Mouse (Mus musculus) kidney, postnatal 0 days (tissue): ENCODE data around the gene Polr1a. TPM values are rescaled to one million over a fixed set of nuclear protein-coding genes. Genes with fewer than 3 reads are reported as not detected.

ENCODE experiments used
- ATAC-seq: fragments of 200-750 bp; cut with Nextera tagmentation; replicated peaks from 2 replicates; pipeline ENCODE4 v1.8.0; 2017; ENCODE audit warnings: low read depth, moderate number of reproducible peaks, moderate TSS enrichment, moderate library complexity; ENCODE audit not compliant: low FRiP score
- DNase-seq: peaks from one replicate; pipeline ENCODE4 v3.0.0-alpha.2; 2016; ENCODE audit warnings: low spot score
- H3K27ac ChIP-seq: fragments of 300-500 bp; sonication (generic); 2 replicates; pipeline ENCODE4 v1.5.1; 2014; ENCODE audit warnings: mild to moderate bottlenecking
- H3K27me3 ChIP-seq: fragments of 300-500 bp; sonication (generic); 2 replicates; pipeline ENCODE4 v1.6.1; 2014; ENCODE audit warnings: low read length, mixed read lengths; ENCODE audit not compliant: insufficient read depth
- H3K36me3 ChIP-seq: fragments of 300-500 bp; sonication (generic); 2 replicates; pipeline ENCODE4 v1.6.1; 2014; ENCODE audit warnings: low read length, mixed read lengths; ENCODE audit not compliant: insufficient read depth
- H3K4me1 ChIP-seq: fragments of 300-500 bp; sonication (generic); replicated peaks from 2 replicates; pipeline ENCODE4 v1.6.1; 2014; ENCODE audit warnings: antibody characterized with exemption, low read length, mixed read lengths; ENCODE audit not compliant: insufficient read depth
- H3K4me2 ChIP-seq: fragments of 300-500 bp; sonication (generic); 2 replicates; pipeline ENCODE4 v1.6.1; 2014; ENCODE audit warnings: mild to moderate bottlenecking, low read length, moderate library complexity, mixed read lengths
- H3K4me3 ChIP-seq: fragments of 300-500 bp; sonication (generic); replicated peaks from 2 replicates; pipeline ENCODE4 v1.5.1; 2014; ENCODE audit warnings: low read depth, low read length
- H3K9ac ChIP-seq: fragments of 300-500 bp; sonication (generic); 2 replicates; pipeline ENCODE4 v1.6.1; 2014; ENCODE audit warnings: low read depth, low read length
- H3K9me3 ChIP-seq: fragments of 300-500 bp; sonication (generic); replicated peaks from 2 replicates; pipeline ENCODE4 v1.6.1; 2016; ENCODE audit warnings: low read length, inconsistent platforms, mixed read lengths
- CTCF ChIP-seq: IDR thresholded peaks from 2 replicates; pipeline ENCODE4 v1.5.1; 2016; ENCODE audit warnings: antibody characterized with exemption, low read depth, mild to moderate bottlenecking, moderate library complexity
- WGBS: fragments of 180-500 bp; shearing (Covaris S2); extraction: QIAGEN DNeasy Blood & Tissue Kit; methylation state at CpG from one replicate; pipeline ENCODE4 v1.1.7; 2014; 5-methylcytosine and 5-hydroxymethylcytosine counted together
- polyA plus RNA-seq: library from polyadenylated mRNA; unstranded; fragments of >200 nt; fragmentation: Nextera tagmentation; extraction: Ambion mirVana; gene quantifications from 2 replicates; pipeline ENCODE4 v1.2.1, GENCODE M21; 2015

Gene Polr1a
- polyA plus RNA-seq, 1 experiment from 2014 or later, result 17.5 TPM

DNA sequence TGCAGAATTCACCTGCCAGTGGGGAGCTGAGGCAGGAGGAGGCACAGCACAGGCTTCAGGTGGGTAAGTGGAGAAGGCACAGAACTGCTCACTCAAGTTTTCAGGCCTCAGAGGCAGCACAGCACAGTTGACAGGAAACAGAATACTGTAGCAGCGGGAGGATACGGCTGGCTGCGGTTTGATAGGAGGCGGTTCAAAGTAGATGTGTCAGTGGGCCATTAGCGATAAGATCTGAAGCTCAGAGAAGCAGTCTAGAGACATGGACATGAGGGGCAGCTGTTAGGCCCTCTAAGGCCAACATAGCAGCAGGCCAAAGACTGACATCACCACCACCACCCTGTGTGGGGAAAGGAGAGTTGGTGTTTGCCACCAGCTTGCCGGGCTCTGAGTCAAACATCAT lies 53.9 kb downstream of the Polr1a start:
- Histone ChIP-seq H3K9me3 (no peaks in the 10 kb centered on the region), H3K27ac (no peak overlapping the region), H3K4me2 (no peak overlapping the region), H3K36me3 (peaks cover 13% of the 10 kb centered on the region), H3K9ac (no peak overlapping the region), H3K4me3 (no peak overlapping the region), H3K27me3 (no peaks in the 10 kb centered on the region), H3K4me1 (no peaks in the 10 kb centered on the region)
- DNase-seq (no peak), ATAC-seq (no peak)
- no peak for TF ChIP-seq CTCF
- WGBS, result 91% methylated on average over 6 of the region's 6 CpGs

DNA sequence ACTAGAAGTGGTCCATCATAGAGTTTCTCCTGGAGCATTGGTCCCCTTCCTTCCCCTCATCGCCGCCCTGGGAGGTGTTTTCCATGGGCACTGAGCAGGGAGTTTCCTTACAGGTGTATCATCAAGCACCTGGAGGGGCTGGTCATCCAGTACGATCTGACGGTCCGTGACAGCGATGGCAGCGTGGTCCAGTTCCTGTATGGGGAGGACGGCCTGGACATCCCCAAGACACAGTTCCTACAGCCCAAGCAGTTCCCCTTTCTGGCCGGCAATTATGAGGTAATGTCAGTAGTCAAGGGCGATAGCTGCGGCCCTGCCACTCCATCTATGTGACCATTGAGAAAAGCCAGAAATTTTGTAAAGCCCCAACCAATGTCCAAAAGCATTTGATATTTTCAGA lies 54.7 kb downstream of the Polr1a start:
- Histone ChIP-seq H3K4me2 (no peak overlapping the region), H3K4me3 (no peak overlapping the region), H3K27ac (no peak overlapping the region), H3K9me3 (no peaks in the 10 kb centered on the region), H3K36me3 (peaks cover 16% of the 10 kb centered on the region), H3K9ac (no peak overlapping the region), H3K4me1 (no peaks in the 10 kb centered on the region), H3K27me3 (no peaks in the 10 kb centered on the region)
- no peak for ATAC-seq
- DNase-seq, result no peak
- 93% methylated on average over 11 of the region's 11 CpGs for whole genome bisulfite sequencing
- TF ChIP-seq CTCF, result no peak

- no peaks in the 10 kb centered on the region for H3K27me3 ChIP-seq
- TF ChIP-seq CTCF, result no peak
- no peak overlapping the region for H3K4me2 ChIP-seq
- no peak for ATAC-seq
- peaks cover 20% of the 10 kb centered on the region for H3K36me3 ChIP-seq
- no peak overlapping the region for H3K4me3 ChIP-seq
- no peaks in the 10 kb centered on the region for H3K9me3 ChIP-seq
- H3K27ac ChIP-seq, result no peak overlapping the region
- no peak overlapping the region for H3K9ac ChIP-seq
- 84% methylated on average over 5 of the region's 5 CpGs for WGBS
- no peak for DNase-seq
- no peaks in the 10 kb centered on the region for H3K4me1 ChIP-seq
Measured at GRCm38 (mm10) chr6:71966683-71967303, 57.9 kb downstream of the Polr1a start.

DNA sequence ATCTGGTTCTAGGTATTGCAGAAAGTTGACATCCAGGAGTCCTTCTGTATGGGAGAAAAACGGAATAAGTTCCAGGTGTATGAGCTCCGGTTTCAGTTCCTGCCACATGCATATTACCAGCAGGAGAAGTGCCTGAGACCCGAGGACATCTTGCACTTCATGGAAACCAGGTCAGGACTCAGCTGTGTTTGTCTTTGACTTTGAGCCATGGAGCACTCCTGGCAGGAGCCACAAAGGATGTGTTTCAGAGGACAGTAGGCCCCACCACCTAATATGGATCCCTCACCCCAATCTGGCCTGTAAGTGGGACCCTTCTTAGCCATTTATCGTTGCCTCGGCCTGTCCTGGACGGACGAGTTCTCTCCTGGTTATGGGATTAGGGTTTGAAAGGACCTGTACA lies 59.0 kb downstream of the Polr1a start:
- DNase-seq, result no peak
- H3K4me3 ChIP-seq, result no peak overlapping the region
- no peak overlapping the region for H3K27ac ChIP-seq
- 86% methylated on average over 7 of the region's 7 CpGs for WGBS
- H3K9me3 ChIP-seq, result no peaks in the 10 kb centered on the region
- no peak for ATAC-seq
- H3K4me2 ChIP-seq, result no peak overlapping the region
- H3K9ac ChIP-seq, result no peak overlapping the region
- H3K4me1 ChIP-seq, result no peaks in the 10 kb centered on the region
- peaks cover 29% of the 10 kb centered on the region for H3K36me3 ChIP-seq
- TF ChIP-seq CTCF, result no peak
- H3K27me3 ChIP-seq, result no peaks in the 10 kb centered on the region

GRCm38 (mm10) chr6:71969459-71969858 lies 60.6 kb downstream of the Polr1a start:
- Histone ChIP-seq H3K4me2 (no peak overlapping the region), H3K27me3 (no peaks in the 10 kb centered on the region), H3K36me3 (peaks cover 35% of the 10 kb centered on the region), H3K27ac (no peak overlapping the region), H3K4me1 (no peaks in the 10 kb centered on the region), H3K9ac (no peak overlapping the region), H3K9me3 (no peaks in the 10 kb centered on the region), H3K4me3 (no peak overlapping the region)
- no peak for TF ChIP-seq CTCF
- ATAC-seq (no peak), DNase-seq (no peak)
- 90% methylated on average over 7 of the region's 7 CpGs for WGBS

GRCm38 (mm10) chr6:71970154-71970553 lies 61.3 kb downstream of the Polr1a start:
- no peak for ATAC-seq
- TF ChIP-seq CTCF, result no peak

DNA sequence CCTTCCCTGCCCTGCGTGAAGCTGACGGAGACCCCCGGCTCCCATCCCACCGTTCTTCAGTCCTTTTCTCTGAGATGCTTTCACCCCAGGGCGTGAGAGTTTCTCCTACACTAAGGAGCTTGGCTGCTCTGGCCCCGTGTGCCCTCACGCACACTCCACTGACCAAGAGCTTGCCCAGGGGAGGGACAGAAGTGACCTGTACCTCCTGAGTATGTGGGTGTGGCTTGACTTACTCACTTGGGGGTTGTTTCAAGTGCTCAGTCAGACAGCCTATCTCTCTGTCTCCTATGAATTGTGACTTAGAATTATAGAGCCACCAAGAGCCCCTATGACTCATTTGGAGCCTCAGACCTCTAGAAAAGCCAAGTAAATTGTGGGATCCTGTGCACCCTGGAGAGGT lies 67.7 kb downstream of the Polr1a start:
- 76% methylated on average over 7 of the region's 7 CpGs for WGBS
- Histone ChIP-seq H3K4me3 (no peak overlapping the region), H3K4me2 (no peak overlapping the region), H3K9me3 (no peaks in the 10 kb centered on the region), H3K27me3 (no peaks in the 10 kb centered on the region), H3K4me1 (no peaks in the 10 kb centered on the region), H3K27ac (no peak overlapping the region), H3K36me3 (peaks cover 51% of the 10 kb centered on the region), H3K9ac (no peak overlapping the region)
- ATAC-seq (no peak), DNase-seq (no peak)
- TF ChIP-seq CTCF, result no peak

More at GRCm38 (mm10) chr6:71970154-71970553, 61.3 kb downstream of the Polr1a start:
- H3K4me2 ChIP-seq, result no peak overlapping the region
- no peaks in the 10 kb centered on the region for H3K4me1 ChIP-seq
- H3K27me3 ChIP-seq, result no peaks in the 10 kb centered on the region
- no peak overlapping the region for H3K9ac ChIP-seq
- no peak overlapping the region for H3K4me3 ChIP-seq
- H3K9me3 ChIP-seq, result no peaks in the 10 kb centered on the region
- H3K27ac ChIP-seq, result no peak overlapping the region
- WGBS, result 73% methylated on average over 2 of the region's 2 CpGs
- no peak for DNase-seq
- H3K36me3 ChIP-seq, result peaks cover 42% of the 10 kb centered on the region
